Mouse (Mus musculus) kidney, postnatal 14 days (tissue): Measurements from ENCODE around the gene Rec8.
A peak's percentile ranks its signal among the peaks of the same experiment; 100 is the strongest.

Experiments used
- DNase-seq: peaks from one replicate; pipeline ENCODE4 v3.0.0; 2022; ENCODE audit warnings: mixed read lengths

Rec8 gene

GRCm38 (mm10) chr14:55596036-55596690 lies 21.7 kb upstream of the Rec8 start:
- DNase-seq, result peak; percentile 56

GRCm38 (mm10) chr14:55598521-55599390 lies 19.1 kb upstream of the Rec8 start:
- no peak for DNase-seq

- DNase-seq, result no peak
Observed at GRCm38 (mm10) chr14:55603271-55603632, 14.6 kb upstream of the Rec8 start, which contains the start of gene Irf9. Gene Irf9, plus strand, starts transcription at chr14:55603571.

GRCm38 (mm10) chr14:55603633-55604576 lies 13.9 kb upstream of the Rec8 start:
- DNase-seq, result peak; percentile 95

- DNase-seq, result no peak
Observed at GRCm38 (mm10) chr14:55604823-55605222, 13.0 kb upstream of the Rec8 start.

- no peak for DNase-seq
Observed at GRCm38 (mm10) chr14:55605743-55606459, 11.9 kb upstream of the Rec8 start.

GRCm38 (mm10) chr14:55608339-55608738 lies 9.5 kb upstream of the Rec8 start:
- no peak for DNase-seq

GRCm38 (mm10) chr14:55613346-55613745 lies 4.5 kb upstream of the Rec8 start:
- DNase-seq, result no peak

GRCm38 (mm10) chr14:55614565-55615178 lies 3.2 kb upstream of the Rec8 start:
- no peak for DNase-seq

- no peak for DNase-seq
Observed at GRCm38 (mm10) chr14:55615876-55616275, 2.0 kb upstream of the Rec8 start.

- DNase-seq, result no peak
Observed at GRCm38 (mm10) chr14:55616844-55617243, 993 bp upstream of the Rec8 start.

- no peak for DNase-seq
Observed at GRCm38 (mm10) chr14:55618486-55619195, 804 bp downstream of the Rec8 start.

- DNase-seq, result no peak
Observed at GRCm38 (mm10) chr14:55628077-55628827, 10.4 kb downstream of the Rec8 start.

GRCm38 (mm10) chr14:55629312-55629711 lies 11.5 kb downstream of the Rec8 start:
- peak; percentile 56 for DNase-seq

GRCm38 (mm10) chr14:55634874-55635522 lies 17.2 kb downstream of the Rec8 start:
- DNase-seq, result no peak

GRCm38 (mm10) chr14:55635523-55636007 lies 17.7 kb downstream of the Rec8 start, which contains the start of gene Ipo4:
Gene Ipo4, minus strand, starts transcription at chr14:55635957.
- DNase-seq, result peak; percentile 92

- DNase-seq, result no peak
Observed at GRCm38 (mm10) chr14:55637795-55638194, 20.0 kb downstream of the Rec8 start, which contains the start of gene Gm49378. Gene Gm49378, minus strand, starts transcription at chr14:55637895.

- DNase-seq, result no peak
Observed at GRCm38 (mm10) chr14:55640816-55641215, 23.0 kb downstream of the Rec8 start.

- no peak for DNase-seq
Observed at GRCm38 (mm10) chr14:55641291-55641690, 23.5 kb downstream of the Rec8 start.

- no peak for DNase-seq
Observed at GRCm38 (mm10) chr14:55642679-55643059, 24.8 kb downstream of the Rec8 start.
